Mouse (Mus musculus): Measurements from ENCODE around the gene Colca2. TPM values are rescaled to one million over a fixed set of nuclear protein-coding genes. Genes with fewer than 3 reads are reported as not detected.

Colca2 gene
- polyA plus RNA-seq, 1 experiment = 4.4 TPM

- DNase-seq (ENCODE audit: low spot score) = no peak
Observed at GRCm38 (mm10) chr9:51272102-51272501, 6.3 kb downstream of the Colca2 start.

- DNase-seq (ENCODE audit: low spot score) = no peak
Observed at GRCm38 (mm10) chr9:51271073-51271472, 7.3 kb downstream of the Colca2 start.

GRCm38 (mm10) chr9:51268852-51269251 lies 9.5 kb downstream of the Colca2 start:
- DNase-seq (ENCODE audit: low spot score) = no peak

- DNase-seq (ENCODE audit: low spot score) = no peak
Observed at GRCm38 (mm10) chr9:51258426-51258825, 19.9 kb downstream of the Colca2 start.

GRCm38 (mm10) chr9:51256780-51257502 lies 21.4 kb downstream of the Colca2 start:
- no peak for DNase-seq (ENCODE audit: low spot score)

GRCm38 (mm10) chr9:51238741-51239385 lies 39.5 kb downstream of the Colca2 start:
- DNase-seq (ENCODE audit: low spot score) = no peak

- no peak for DNase-seq (ENCODE audit: low spot score)
Observed at GRCm38 (mm10) chr9:51232163-51232562, 46.2 kb downstream of the Colca2 start.

- no peak for DNase-seq (ENCODE audit: low spot score)
Observed at GRCm38 (mm10) chr9:51230701-51231389, 47.5 kb downstream of the Colca2 start.

- no peak for DNase-seq (ENCODE audit: low spot score)
Observed at GRCm38 (mm10) chr9:51225636-51226166, 52.7 kb downstream of the Colca2 start.

Other genes starting within 250 kb of the Colca2 start
- gene Btg4, start 217.7 kb downstream of the Colca2 start, polyA plus RNA-seq (2012; rRNA removed) = 0.10 TPM in 1 of 2 replicates, not detected in the other
- gene Layn, start 201.5 kb downstream of the Colca2 start, polyA plus RNA-seq (2012; rRNA removed) = 7.0 and 10.2 TPM in 2 replicates
- gene 4833427G06Rik, start 176.5 kb downstream of the Colca2 start, polyA plus RNA-seq (2012; rRNA removed) = not detected in 2 replicates
- 0.01 TPM in 2 replicates for gene Gm32742, start 113.1 kb downstream of the Colca2 start, polyA plus RNA-seq (2012; rRNA removed)
- gene Pou2af1, start 64.9 kb downstream of the Colca2 start, polyA plus RNA-seq (2012; rRNA removed) = 0.08 and 0.25 TPM in 2 replicates
- not detected in 2 replicates for gene 1810046K07Rik, start 50.3 kb upstream of the Colca2 start, polyA plus RNA-seq (2012; rRNA removed)

Data from urinary bladder, adult 2 months (tissue).